Mouse (Mus musculus): Measurements from ENCODE around the gene Fcgr3.

DNA sequence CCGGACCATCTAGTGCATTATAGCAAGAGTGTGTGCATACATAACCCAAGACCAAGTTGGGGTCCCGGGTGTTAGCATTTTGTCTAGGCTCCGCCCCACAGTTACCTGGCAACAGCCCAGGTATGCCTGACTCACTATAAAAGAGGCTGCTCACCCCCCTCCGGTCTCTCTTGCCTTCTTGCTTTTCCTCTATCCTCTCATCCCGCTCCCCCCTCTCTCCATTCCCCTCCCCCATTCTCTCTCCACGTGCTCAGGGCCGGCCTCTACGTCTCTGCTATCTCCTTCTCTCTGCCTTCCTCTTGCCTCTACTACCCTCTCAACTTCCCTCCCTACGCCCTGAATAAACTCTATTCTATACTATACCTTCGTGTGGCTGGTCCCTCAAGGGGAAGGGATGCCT, 32.0 kb downstream of the Fcgr3 start:
- TF ChIP-seq POLR2A (IDR thresholded peaks at IDR 0.05; ENCODE audit: insufficient read depth, low read length) (no peak), CTCF (IDR thresholded peaks at IDR 0.05; ENCODE audit: low read depth, low read length) (no peak)
